Mouse (Mus musculus) G1E (cell line): ENCODE measurements around the gene Dop1b. TPM values are rescaled to one million over a fixed set of nuclear protein-coding genes. Genes with fewer than 3 reads are reported as not detected.

Source experiments
- ATAC-seq: 2 replicates; pipeline ENCODE4 v1.8.0; 2016; ENCODE audit warnings: mild to moderate bottlenecking; ENCODE audit not compliant: insufficient number of reproducible peaks, poor library complexity, low FRiP score, severe bottlenecking; ENCODE audit errors: extremely low read depth
- DNase-seq: peaks from one replicate; pipeline ENCODE4 v3.0.0; 2012; ENCODE audit warnings: low spot score
- H3K27me3 ChIP-seq: 2 replicates; pipeline ENCODE4 v1.6.1; 2012; ENCODE audit warnings: mild to moderate bottlenecking, low read length, inconsistent platforms; ENCODE audit not compliant: insufficient read depth
- H3K36me3 ChIP-seq: replicated peaks from 2 replicates; pipeline ENCODE3; 2012; ENCODE audit warnings: mild to moderate bottlenecking, inconsistent platforms
- H3K4me1 ChIP-seq: 2 replicates; pipeline ENCODE4 v1.6.1; 2012; ENCODE audit warnings: low read depth, low read length, inconsistent platforms, mixed read lengths; ENCODE audit not compliant: insufficient read depth
- H3K4me3 ChIP-seq: 2 replicates; pipeline ENCODE4 v1.5.1; 2012; ENCODE audit warnings: low read depth, mild to moderate bottlenecking, inconsistent platforms, low read length, moderate library complexity, mixed read lengths
- H3K9me3 ChIP-seq: replicated peaks from 2 replicates; pipeline ENCODE4 v1.6.1; 2012; ENCODE audit warnings: inconsistent platforms
- CTCF ChIP-seq: IDR thresholded peaks from 2 replicates; pipeline ENCODE4 v1.5.1; 2012; ENCODE audit warnings: low read depth, low read length, inconsistent platforms, mixed read lengths
- GATA1 ChIP-seq: IDR thresholded peaks from 2 replicates; pipeline ENCODE4 v1.6.1; 2012; ENCODE audit warnings: borderline replicate concordance, low read length, inconsistent platforms, mixed read lengths
- GATA2 ChIP-seq: IDR thresholded peaks from 2 replicates; pipeline ENCODE4 v1.6.1; 2012; ENCODE audit warnings: low read depth, low read length, inconsistent platforms, borderline replicate concordance
- POLR2AphosphoS5 ChIP-seq: IDR thresholded peaks from 2 replicates; pipeline ENCODE4 v1.6.1; 2012; ENCODE audit warnings: low read depth, low read length, inconsistent platforms; ENCODE audit not compliant: insufficient replicate concordance
- TAL1 ChIP-seq: conservative IDR thresholded peaks from 2 replicates; pipeline ENCODE4 v1.6.1; 2012; ENCODE audit warnings: low read depth, low read length, inconsistent platforms, mixed read lengths
- polyA plus RNA-seq: library from polyadenylated mRNA; stranded (reverse); fragments of >175 nt; gene quantifications from 2 replicates; pipeline ENCODE4 v1.2.3, GENCODE M21; 2012
- total RNA-seq, 2 experiments: library from RNA; stranded (forward) in 1 of 2; stranded (reverse) in 1 of 2; fragments of 200-1000 nt in 1 of 2; fragments of >200 nt in 1 of 2; fragmentation: Nextera tagmentation in 1 of 2; gene quantifications; 2 replicates each; pipeline ENCODE4 v1.2.3; 2014 to 2017

Dop1b gene
- total and polyA plus RNA-seq, 3 experiments: 1.2 to 3.2 (median 1.6) TPM

DNA sequence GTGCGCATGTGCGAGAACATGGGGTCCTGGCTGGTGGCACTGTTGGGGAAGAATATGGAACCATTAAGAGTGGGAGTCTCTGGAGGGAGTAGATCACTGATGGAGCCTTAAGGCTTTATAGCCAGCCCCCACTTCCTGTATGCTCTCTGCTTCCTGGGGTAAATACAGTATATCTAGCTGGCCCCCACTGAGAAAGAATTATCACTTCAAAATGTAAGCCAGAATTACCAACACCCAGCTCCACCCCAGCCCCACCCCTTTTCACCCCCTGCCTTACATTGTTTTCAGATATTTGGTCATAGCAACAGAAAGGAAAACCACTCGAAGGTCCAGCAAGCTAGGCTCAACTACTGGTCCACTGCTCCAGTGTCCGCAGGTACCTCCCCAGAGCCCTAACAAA lies 76.7 kb downstream of the Dop1b start:
- ATAC-seq: no peak
- TF ChIP-seq POLR2AphosphoS5: no peak
- TF ChIP-seq GATA2: no peak
- TF ChIP-seq CTCF: no peak
- TF ChIP-seq GATA1: no peak
- TF ChIP-seq TAL1: no peak

DNA sequence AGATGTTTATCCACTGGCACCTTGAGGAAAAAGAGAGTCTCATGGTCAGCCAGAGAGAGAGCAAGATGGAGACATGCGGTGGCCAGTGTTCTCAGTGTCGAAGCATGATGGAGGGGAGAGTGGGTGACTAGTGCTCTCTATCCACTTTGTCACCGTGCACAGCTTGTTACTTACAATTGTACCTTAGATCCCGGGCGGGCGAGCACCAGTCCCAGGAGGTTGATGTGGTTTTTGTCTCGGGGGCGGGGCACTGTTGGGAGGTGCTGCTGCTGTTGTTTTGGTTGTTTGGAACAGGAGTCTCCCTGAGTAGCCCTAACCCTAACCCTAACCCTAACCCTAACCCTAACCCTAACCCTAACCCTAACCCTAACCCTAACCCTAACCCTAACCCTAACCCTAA lies 77.2 kb downstream of the Dop1b start:
- TF ChIP-seq TAL1: no peak
- no peak for TF ChIP-seq GATA2
- TF ChIP-seq CTCF: no peak
- TF ChIP-seq POLR2AphosphoS5: no peak
- no peak for TF ChIP-seq GATA1
- H3K9me3 ChIP-seq: peaks cover 29% of the 10 kb centered on the region
- ATAC-seq (no peak), DNase-seq (no peak)
- H3K4me1 ChIP-seq: peaks cover 29% of the 10 kb centered on the region
- H3K27me3 ChIP-seq: peaks cover 16% of the 10 kb centered on the region
- no peak overlapping the region for H3K4me3 ChIP-seq
- no peaks in the 10 kb centered on the region for H3K36me3 ChIP-seq

More for the DNA sequence above, 76.7 kb downstream of the Dop1b start:
- H3K9me3 ChIP-seq: peaks cover 29% of the 10 kb centered on the region
- DNase-seq: no peak
- no peak overlapping the region for H3K4me3 ChIP-seq
- no peaks in the 10 kb centered on the region for H3K36me3 ChIP-seq
- H3K27me3 ChIP-seq: peaks cover 16% of the 10 kb centered on the region
- H3K4me1 ChIP-seq: peaks cover 28% of the 10 kb centered on the region

- H3K4me3 ChIP-seq: no peak overlapping the region
- TF ChIP-seq POLR2AphosphoS5: no peak
- no peak for TF ChIP-seq GATA2
- TF ChIP-seq TAL1: no peak
- TF ChIP-seq CTCF: no peak
- TF ChIP-seq GATA1: no peak
- no peak for DNase-seq
- no peaks in the 10 kb centered on the region for H3K36me3 ChIP-seq
- ATAC-seq: no peak
- H3K4me1 ChIP-seq: peaks cover 31% of the 10 kb centered on the region
- peaks cover 21% of the 10 kb centered on the region for H3K27me3 ChIP-seq
- peaks cover 25% of the 10 kb centered on the region for H3K9me3 ChIP-seq
Observed at GRCm38 (mm10) chr16:93789971-93790755, 78.5 kb downstream of the Dop1b start.

DNA sequence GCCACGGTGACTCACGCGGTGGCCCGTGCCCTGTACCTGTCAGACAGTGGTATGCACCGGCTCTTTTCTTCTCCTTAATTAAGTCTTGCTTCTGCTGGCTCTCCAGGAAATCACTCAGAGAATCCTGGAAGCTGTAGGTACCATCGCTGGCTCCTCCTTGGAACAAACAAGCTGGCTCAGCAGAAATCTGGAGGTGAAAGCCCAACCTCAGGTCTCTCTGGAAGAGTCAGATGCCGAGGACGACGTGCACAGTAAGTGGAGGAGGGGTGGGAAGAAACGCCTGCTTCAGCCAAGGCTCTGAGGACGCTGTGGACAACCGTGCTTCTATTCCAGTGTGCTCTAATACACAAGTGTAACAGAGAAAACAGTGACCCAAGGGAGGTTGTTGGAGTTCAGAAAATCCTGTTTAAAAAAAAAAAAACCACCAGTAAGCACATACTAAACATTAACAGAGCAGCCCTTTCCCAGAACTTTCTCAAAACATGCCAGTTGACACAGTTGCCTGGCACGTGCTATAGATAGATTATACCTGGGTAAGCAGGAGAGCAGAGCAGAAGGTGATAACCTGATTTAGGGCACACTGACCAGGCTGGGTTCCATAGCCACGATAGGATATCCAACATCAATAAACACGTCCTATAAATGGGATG lies 81.4 kb downstream of the Dop1b start:
- Histone ChIP-seq H3K36me3 (no peaks in the 10 kb centered on the region), H3K27me3 (peaks cover 41% of the 10 kb centered on the region), H3K4me3 (no peak overlapping the region), H3K4me1 (peaks cover 18% of the 10 kb centered on the region), H3K9me3 (peaks cover 8% of the 10 kb centered on the region)
- TF ChIP-seq CTCF (no peak), GATA2 (no peak), GATA1 (no peak), TAL1 (no peak), POLR2AphosphoS5 (no peak)
- ATAC-seq: no peak
- no peak for DNase-seq

DNA sequence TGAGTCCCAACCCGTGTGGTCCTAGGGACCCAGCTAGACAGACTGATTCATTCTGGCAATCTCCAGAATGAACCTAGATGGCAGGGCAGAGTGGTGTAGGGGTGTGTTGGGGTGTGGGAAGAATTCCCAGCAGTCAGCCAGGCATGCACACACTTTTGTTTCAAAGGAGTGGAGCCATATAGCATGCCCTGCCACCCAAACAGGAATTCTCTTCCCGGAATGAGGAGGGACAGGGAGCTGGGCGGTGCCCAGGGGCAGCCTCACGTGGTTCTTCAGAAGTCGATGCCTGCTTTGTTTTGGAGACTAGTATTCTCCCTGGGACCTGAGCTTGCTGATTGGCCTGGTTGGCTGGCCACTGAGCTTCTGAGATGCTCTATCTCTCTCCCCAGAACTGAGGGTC lies 83.1 kb downstream of the Dop1b start:
- DNase-seq (no peak), ATAC-seq (no peak)
- Histone ChIP-seq H3K36me3 (no peaks in the 10 kb centered on the region), H3K4me3 (no peak overlapping the region), H3K4me1 (peaks cover 10% of the 10 kb centered on the region), H3K9me3 (no peaks in the 10 kb centered on the region), H3K27me3 (peaks cover 50% of the 10 kb centered on the region)
- TF ChIP-seq TAL1: no peak
- no peak for TF ChIP-seq GATA1
- TF ChIP-seq CTCF: no peak
- no peak for TF ChIP-seq GATA2
- TF ChIP-seq POLR2AphosphoS5: no peak

DNA sequence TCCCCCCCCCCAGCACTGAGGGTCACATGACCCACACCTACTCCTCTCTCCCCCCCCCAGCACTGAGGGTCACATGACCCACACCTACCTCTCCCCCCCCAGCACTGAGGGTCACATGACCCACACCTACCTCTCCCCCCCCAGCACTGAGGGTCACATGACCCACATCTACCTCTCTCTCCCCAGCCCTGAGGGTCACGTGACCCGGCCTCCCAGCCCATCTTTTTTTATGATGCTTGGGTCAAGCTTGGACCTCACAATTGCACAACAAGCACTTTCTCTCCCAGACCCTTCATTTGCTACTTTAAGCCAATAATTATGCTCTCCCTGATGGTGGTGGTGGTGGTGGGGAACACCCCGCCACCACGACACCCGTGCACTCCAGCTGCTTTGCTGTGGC lies 83.7 kb downstream of the Dop1b start:
- Histone ChIP-seq H3K4me1 (peaks cover 8% of the 10 kb centered on the region), H3K9me3 (no peaks in the 10 kb centered on the region), H3K36me3 (no peaks in the 10 kb centered on the region), H3K4me3 (no peak overlapping the region), H3K27me3 (peaks cover 54% of the 10 kb centered on the region)
- TF ChIP-seq CTCF: no peak
- TF ChIP-seq POLR2AphosphoS5: no peak
- TF ChIP-seq TAL1: no peak
- no peak for TF ChIP-seq GATA2
- no peak for TF ChIP-seq GATA1
- no peak for DNase-seq
- ATAC-seq: no peak
